Mouse (Mus musculus) hindbrain, embryonic 15.5 days (tissue): Measurements from ENCODE around the gene Lgr5. TPM values are rescaled to one million over a fixed set of nuclear protein-coding genes. Genes with fewer than 3 reads are reported as not detected.

ENCODE experiments used
- ATAC-seq: fragments of 200-750 bp; cut with Nextera tagmentation; 2 replicates; pipeline ENCODE4 v1.8.0; 2017; ENCODE audit warnings: low read depth, moderate number of reproducible peaks, moderate TSS enrichment; ENCODE audit not compliant: low FRiP score
- H3K27ac ChIP-seq: fragments of 300-500 bp; sonication (generic); replicated peaks from 2 replicates; pipeline ENCODE4 v1.5.1; 2015; ENCODE audit warnings: mild to moderate bottlenecking, inconsistent platforms
- H3K27me3 ChIP-seq: fragments of 300-500 bp; sonication (generic); 2 replicates; pipeline ENCODE4 v1.6.1; 2015; ENCODE audit warnings: control low read depth, inconsistent platforms
- H3K36me3 ChIP-seq: fragments of 300-500 bp; sonication (generic); 2 replicates; pipeline ENCODE4 v1.6.1; 2015; ENCODE audit warnings: control low read depth, inconsistent platforms
- H3K4me1 ChIP-seq: fragments of 300-500 bp; sonication (generic); replicated peaks from 2 replicates; pipeline ENCODE4 v1.6.1; 2015; ENCODE audit warnings: control low read depth, inconsistent platforms
- H3K4me2 ChIP-seq: fragments of 300-500 bp; sonication (generic); 2 replicates; pipeline ENCODE4 v1.6.1; 2015; ENCODE audit warnings: moderate library complexity, mild to moderate bottlenecking, inconsistent platforms
- H3K4me3 ChIP-seq: fragments of 300-500 bp; sonication (generic); 2 replicates; pipeline ENCODE4 v1.5.1; 2015; ENCODE audit warnings: mild to moderate bottlenecking, inconsistent platforms
- H3K9ac ChIP-seq: fragments of 300-500 bp; sonication (generic); 2 replicates; pipeline ENCODE4 v1.6.1; 2015; ENCODE audit warnings: inconsistent platforms
- H3K9me3 ChIP-seq: fragments of 300-500 bp; sonication (generic); 2 replicates; pipeline ENCODE4 v1.6.1; 2016; ENCODE audit warnings: control low read depth, inconsistent platforms
- WGBS: fragments of 180-500 bp; shearing (Covaris S2); methylation state at CpG from one replicate; pipeline ENCODE4 v1.1.7; 2015; 5-methylcytosine and 5-hydroxymethylcytosine counted together
- polyA plus RNA-seq: library from polyadenylated mRNA; unstranded; fragments of >200 nt; fragmentation: Nextera tagmentation; extraction: Ambion mirVana; gene quantifications from 2 replicates; pipeline ENCODE4 v1.2.1, GENCODE M21; 2015

The Lgr5 gene
- polyA plus RNA-seq, 1 experiment from 2014 or later = 2.6 TPM

GRCm38 (mm10) chr10:115529768-115530167, 57.8 kb downstream of the Lgr5 start:
- no peak overlapping the region for H3K9ac ChIP-seq
- H3K4me2 ChIP-seq = no peak overlapping the region
- 88% methylated on average over 12 of the region's 12 CpGs for WGBS
- H3K9me3 ChIP-seq = no peaks in the 10 kb centered on the region
- ATAC-seq = no peak
- no peak overlapping the region for H3K4me3 ChIP-seq
- no peaks in the 10 kb centered on the region for H3K36me3 ChIP-seq
- H3K27me3 ChIP-seq = no peaks in the 10 kb centered on the region
- H3K4me1 ChIP-seq = no peaks in the 10 kb centered on the region
- H3K27ac ChIP-seq = no peak overlapping the region

DNA sequence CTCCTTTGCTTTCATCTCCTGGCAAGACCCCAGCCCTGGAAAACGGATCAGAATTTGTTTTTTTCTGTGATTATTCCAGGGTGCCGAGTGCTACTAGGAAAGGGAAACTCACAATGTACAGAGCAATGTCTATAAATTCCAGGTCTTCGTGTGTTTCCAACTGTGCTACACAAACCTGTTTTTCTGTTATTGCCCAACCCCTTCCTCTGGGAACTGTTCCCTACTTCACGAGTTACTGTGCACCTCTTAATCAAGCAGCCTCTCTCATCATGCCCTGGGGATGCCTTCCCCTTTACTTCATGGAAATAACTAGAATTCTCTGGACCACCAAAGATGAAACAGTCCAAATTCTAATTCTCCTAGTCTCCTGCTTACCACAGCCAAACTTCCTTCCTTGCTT, 58.7 kb downstream of the Lgr5 start:
- Histone ChIP-seq H3K27ac (no peak overlapping the region), H3K27me3 (no peaks in the 10 kb centered on the region), H3K4me3 (no peak overlapping the region), H3K4me1 (no peaks in the 10 kb centered on the region), H3K9ac (no peak overlapping the region), H3K4me2 (no peak overlapping the region), H3K36me3 (no peaks in the 10 kb centered on the region), H3K9me3 (no peaks in the 10 kb centered on the region)
- 67% methylated on average over 4 of the region's 4 CpGs for WGBS
- ATAC-seq = no peak

DNA sequence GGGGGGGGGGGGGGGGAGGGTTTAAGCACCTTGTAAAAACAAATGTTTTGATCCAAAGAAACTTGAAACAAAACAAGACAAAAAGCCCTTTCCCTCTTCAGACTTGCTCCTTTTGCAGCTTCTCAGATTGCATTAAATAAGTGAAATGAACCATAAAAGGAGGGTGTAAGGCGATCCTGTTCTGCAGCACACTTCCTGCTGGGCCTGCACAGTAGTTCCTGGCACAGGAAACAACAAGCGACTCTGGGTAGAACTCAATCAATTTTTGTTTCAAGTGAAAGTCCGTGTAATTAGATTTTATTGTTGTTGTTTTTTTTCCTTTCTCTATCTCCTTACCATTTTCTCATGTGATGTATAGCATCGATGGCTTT, 66.5 kb downstream of the Lgr5 start:
- Histone ChIP-seq H3K9ac (no peak overlapping the region), H3K4me1 (0 out of 2 replicates have a peak, but pooled peaks cover 3% of the 10 kb centered on the region), H3K27ac (no peak overlapping the region), H3K9me3 (no peaks in the 10 kb centered on the region), H3K4me3 (no peak overlapping the region), H3K27me3 (no peaks in the 10 kb centered on the region), H3K36me3 (no peaks in the 10 kb centered on the region), H3K4me2 (peak overlapping the region; percentile 25; the same call in 1 of the 2 replicates)
- ATAC-seq = no peak
- 10% methylated on average over 4 of the region's 4 CpGs for WGBS

DNA sequence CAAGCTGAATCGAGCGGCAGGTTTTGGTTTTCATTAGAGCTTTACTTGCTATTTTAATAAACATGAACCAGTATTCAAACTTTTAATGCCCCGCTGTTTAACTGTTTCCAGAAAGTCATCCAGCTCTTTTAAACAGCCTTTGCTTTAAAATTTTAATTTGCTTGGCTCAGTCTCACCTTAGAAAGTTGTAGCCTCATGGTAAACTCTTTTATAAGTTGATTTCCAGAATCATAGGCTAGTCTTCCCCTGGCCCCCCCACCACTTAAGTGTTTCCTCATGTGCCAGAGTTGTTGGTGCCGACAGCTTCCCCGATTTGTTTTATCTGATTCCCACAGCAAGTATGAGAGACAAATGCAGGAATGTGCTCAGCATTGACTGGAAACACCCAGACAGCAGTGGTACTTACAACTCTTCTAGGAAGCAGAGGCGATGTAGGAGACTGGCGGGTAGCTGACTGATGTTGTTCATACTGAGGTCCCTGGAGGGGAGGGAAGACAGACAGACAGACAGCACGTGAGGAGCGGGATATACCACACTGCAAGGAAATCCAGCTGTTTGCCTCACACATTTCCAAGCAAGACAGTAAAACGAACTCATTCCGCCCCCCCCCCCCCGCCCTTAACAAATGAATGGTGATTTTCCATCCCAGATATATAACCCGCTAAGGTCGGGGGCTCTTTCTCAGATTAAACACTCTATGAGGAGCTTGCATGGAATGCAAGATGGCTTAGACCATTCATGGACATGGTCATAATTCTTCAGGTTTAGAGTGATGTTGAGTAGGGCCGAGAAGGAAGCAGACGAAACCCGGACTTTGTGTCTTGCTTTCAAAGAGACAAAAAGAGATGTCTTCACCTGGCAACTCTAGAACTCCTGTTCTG, 67.1 kb downstream of the Lgr5 start:
- Histone ChIP-seq H3K4me3 (no peak overlapping the region), H3K9ac (no peak overlapping the region), H3K4me2 (peak overlapping the region; percentile 25; the same call in 1 of the 2 replicates), H3K9me3 (no peaks in the 10 kb centered on the region), H3K4me1 (0 out of 2 replicates have a peak, but pooled peaks cover 3% of the 10 kb centered on the region), H3K27ac (no peak overlapping the region), H3K27me3 (no peaks in the 10 kb centered on the region), H3K36me3 (no peaks in the 10 kb centered on the region)
- ATAC-seq = no peak
- 37% methylated on average over 17 of the region's 17 CpGs for WGBS

DNA sequence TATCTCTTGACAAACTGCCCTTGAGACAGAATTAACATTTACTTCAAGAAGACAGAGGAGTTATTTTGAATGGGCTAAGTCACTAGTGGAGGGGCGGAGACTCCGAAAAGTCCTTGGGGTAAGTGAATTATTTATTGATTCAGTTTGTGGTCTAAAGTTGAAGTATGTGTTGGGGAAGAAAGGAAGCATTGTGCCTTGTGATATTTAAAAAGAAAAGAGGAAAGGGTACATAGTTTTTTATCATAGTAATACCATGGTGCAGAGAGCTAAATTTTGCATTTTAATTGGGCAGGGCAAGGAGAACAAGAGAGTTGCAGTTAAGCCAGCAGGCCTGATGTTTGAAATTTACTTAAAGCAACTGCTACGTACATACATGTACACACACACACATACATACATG, 68.7 kb downstream of the Lgr5 start:
- no peak overlapping the region for H3K4me3 ChIP-seq
- H3K27ac ChIP-seq = no peak overlapping the region
- no peaks in the 10 kb centered on the region for H3K9me3 ChIP-seq
- 90% methylated on average over 3 of the region's 3 CpGs for WGBS
- no peak overlapping the region for H3K4me2 ChIP-seq
- no peaks in the 10 kb centered on the region for H3K27me3 ChIP-seq
- 0 out of 2 replicates have a peak, but pooled peaks cover 3% of the 10 kb centered on the region for H3K4me1 ChIP-seq
- no peak overlapping the region for H3K9ac ChIP-seq
- H3K36me3 ChIP-seq = no peaks in the 10 kb centered on the region
- ATAC-seq = no peak

DNA sequence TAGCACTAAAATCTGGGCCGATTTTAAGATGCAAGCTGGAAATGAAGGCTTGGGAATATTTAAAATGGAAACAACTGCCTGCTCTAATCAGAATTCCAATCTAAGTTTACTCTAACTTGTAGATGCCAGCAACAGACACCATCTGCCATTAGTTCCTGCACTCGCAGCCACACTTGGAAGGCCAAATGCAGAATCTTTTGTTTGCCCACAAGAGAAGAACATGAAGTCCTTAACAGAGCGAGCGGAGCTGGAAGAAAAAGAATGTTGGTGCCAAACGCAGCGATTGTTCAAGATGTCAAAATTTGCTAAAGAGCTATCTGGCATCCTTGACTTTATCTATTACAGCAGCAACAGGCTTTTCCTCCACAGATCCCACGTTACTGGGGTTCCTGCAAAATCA, 72.1 kb downstream of the Lgr5 start:
- Histone ChIP-seq H3K27me3 (no peaks in the 10 kb centered on the region), H3K9ac (no peak overlapping the region), H3K9me3 (no peaks in the 10 kb centered on the region), H3K36me3 (no peaks in the 10 kb centered on the region), H3K4me1 (no peaks in the 10 kb centered on the region), H3K4me2 (no peak overlapping the region), H3K4me3 (no peak overlapping the region), H3K27ac (no peak overlapping the region)
- 85% methylated on average over 7 of the region's 7 CpGs for WGBS
- no peak for ATAC-seq

DNA sequence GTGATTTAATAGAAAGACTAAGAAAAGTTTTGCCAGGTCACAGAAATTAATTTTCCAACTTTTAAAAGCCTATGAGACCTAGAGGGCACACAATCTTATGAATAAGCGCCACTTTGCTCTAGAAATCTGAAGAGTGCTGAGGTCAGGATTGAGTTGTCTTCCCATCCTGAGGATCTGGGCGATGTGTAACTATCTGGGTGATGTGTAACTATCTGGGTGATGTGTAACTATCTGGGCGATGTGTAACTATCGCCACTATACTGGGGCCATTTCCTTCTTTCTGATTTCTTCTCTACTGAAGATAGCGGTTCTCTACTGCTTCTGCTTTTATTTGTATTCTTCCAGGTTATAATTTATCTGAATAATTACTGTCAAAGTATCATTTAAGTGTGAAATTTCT, 76.6 kb downstream of the Lgr5 start:
- ATAC-seq = no peak
- WGBS = 91% methylated on average over 5 of the region's 5 CpGs
- no peaks in the 10 kb centered on the region for H3K27me3 ChIP-seq
- no peak overlapping the region for H3K4me2 ChIP-seq
- no peak overlapping the region for H3K9ac ChIP-seq
- no peaks in the 10 kb centered on the region for H3K9me3 ChIP-seq
- H3K36me3 ChIP-seq = no peaks in the 10 kb centered on the region
- no peak overlapping the region for H3K27ac ChIP-seq
- H3K4me3 ChIP-seq = no peak overlapping the region
- no peaks in the 10 kb centered on the region for H3K4me1 ChIP-seq

DNA sequence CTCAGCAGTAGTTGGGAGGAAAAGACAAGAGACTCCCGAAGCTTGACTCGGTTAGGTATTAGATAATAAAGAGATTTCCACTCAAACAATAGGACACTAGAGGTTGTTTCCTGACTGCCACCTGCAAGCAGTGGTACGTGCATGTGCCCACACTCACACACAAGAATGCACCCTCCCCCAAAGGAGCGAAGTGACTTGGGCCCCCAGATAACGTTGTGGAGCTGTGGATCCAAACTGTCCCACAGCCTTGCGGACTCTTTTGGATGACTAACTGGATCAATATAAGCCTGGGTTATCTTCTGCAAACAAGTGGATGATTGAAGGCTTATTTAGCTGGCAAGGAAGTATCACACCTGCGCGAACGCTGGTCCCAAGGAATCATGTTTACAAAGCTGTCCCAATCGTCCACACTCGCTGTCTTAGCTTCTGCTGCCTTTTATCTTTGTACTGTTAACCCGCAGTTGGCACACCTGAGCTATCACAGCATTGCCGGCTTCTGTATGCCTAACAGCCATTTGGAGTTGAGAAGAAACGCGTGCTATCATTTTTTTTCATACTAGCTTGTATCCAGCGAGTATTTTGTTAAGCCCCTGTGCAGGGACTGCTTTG, 81.8 kb downstream of the Lgr5 start:
- no peak overlapping the region for H3K9ac ChIP-seq
- 92% methylated on average over 16 of the region's 16 CpGs for WGBS
- no peak for ATAC-seq
- no peaks in the 10 kb centered on the region for H3K9me3 ChIP-seq
- H3K4me1 ChIP-seq = no peaks in the 10 kb centered on the region
- H3K27me3 ChIP-seq = no peaks in the 10 kb centered on the region
- no peak overlapping the region for H3K4me3 ChIP-seq
- H3K27ac ChIP-seq = no peak overlapping the region
- H3K36me3 ChIP-seq = no peaks in the 10 kb centered on the region
- H3K4me2 ChIP-seq = no peak overlapping the region

DNA sequence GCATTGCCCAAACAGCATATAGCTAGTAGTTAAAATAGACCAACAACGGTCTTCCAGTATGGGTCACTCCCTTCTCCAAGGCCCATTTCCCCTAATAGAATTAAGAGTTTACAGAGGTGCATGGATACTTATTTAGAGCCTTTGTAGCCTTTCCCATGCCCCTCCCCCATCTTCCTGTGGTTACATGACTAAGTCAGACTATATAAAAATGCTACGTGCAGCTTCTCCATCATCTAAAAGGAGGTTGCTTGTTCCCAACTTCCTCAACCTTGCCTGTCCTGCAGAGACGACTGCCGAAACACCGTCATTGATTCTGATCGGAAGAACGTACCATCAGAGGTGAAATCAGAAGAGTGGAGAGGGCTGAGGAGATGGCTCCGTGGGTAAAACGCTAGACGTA, 82.4 kb downstream of the Lgr5 start:
- Histone ChIP-seq H3K27me3 (no peaks in the 10 kb centered on the region), H3K4me1 (no peaks in the 10 kb centered on the region), H3K36me3 (no peaks in the 10 kb centered on the region), H3K9ac (no peak overlapping the region), H3K4me3 (no peak overlapping the region), H3K4me2 (no peak overlapping the region), H3K9me3 (no peaks in the 10 kb centered on the region), H3K27ac (no peak overlapping the region)
- ATAC-seq = no peak
- WGBS = 94% methylated on average over 10 of the region's 10 CpGs

DNA sequence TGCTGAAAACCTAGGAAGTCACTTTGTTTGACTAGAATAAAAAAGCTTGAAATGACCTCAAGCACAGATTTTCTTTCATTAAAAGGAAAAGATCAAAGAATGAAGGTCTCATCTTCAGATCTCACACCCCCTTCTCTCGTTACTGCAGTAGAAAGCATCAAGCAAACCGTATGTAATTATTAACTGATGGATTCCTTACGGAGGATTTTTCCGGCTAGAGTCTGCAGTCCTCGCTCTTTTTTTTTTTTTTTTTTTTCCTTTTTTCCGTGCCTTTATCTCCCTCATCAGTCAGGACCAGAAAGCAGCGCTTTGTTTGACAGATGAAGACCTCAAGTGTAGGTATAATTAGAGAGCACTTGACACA, 93.8 kb downstream of the Lgr5 start:
- no peaks in the 10 kb centered on the region for H3K9me3 ChIP-seq
- no peak overlapping the region for H3K27ac ChIP-seq
- H3K4me1 ChIP-seq = peaks cover 14% of the 10 kb centered on the region
- ATAC-seq = no peak
- H3K27me3 ChIP-seq = no peaks in the 10 kb centered on the region
- 0 out of 2 replicates have a peak overlapping the region, but pooled peaks have one; percentile 13 for H3K9ac ChIP-seq
- H3K4me3 ChIP-seq = peak overlapping the region; percentile 22
- 9% methylated on average over 7 of the region's 7 CpGs for WGBS
- H3K36me3 ChIP-seq = no peaks in the 10 kb centered on the region
- H3K4me2 ChIP-seq = peak overlapping the region; percentile 54

DNA sequence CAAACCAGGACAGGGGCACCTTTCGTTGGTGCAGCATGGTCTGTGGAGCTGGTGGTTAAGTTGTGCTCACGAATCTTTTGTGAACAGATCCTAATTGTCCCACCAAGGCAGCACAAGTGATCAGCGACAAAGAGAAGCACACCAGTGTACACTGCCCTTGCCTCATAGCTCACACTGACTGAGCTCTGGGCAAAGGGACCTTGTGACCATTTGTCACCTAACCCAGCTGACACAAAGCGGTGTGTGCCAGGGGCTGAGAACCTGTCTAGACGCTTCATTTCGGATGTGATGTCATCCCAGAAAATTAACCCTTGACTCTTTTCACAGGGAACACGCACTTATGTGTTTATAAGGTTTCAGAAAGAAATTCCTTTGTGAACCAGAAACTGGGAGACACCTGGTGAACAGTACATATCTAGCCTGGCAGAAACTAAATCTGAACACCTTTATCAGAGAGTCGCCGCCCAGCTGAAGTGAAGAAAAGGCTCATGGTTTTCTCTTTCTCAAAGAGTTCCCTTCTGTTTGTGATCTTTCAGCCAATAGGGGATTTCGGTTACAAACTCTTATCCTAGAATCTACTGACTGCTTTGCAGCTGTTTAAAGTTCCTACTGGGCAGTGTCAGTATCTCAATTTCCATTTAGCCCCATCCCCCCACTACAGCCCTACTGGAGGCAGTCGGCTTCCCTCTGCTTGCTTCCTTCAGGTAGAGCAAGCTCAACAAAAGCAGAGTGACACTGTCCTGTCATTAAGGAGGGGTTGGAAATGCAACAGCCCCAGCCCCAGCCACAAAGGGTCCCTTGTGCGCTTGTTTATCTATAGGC, 94.4 kb downstream of the Lgr5 start:
- ATAC-seq = no peak
- Histone ChIP-seq H3K9ac (0 out of 2 replicates have a peak overlapping the region, but pooled peaks have one; percentile 13), H3K4me2 (peak overlapping the region; percentile 54), H3K36me3 (no peaks in the 10 kb centered on the region), H3K27ac (no peak overlapping the region), H3K9me3 (no peaks in the 10 kb centered on the region), H3K4me1 (peaks cover 14% of the 10 kb centered on the region), H3K27me3 (no peaks in the 10 kb centered on the region), H3K4me3 (peak overlapping the region; percentile 22)
- WGBS = 45% methylated on average over 12 of the region's 12 CpGs
